Mouse (Mus musculus): Measurements from ENCODE around the gene Ccdc63.
A peak's percentile ranks its signal among the peaks of the same experiment; 100 is the strongest.

DNA sequence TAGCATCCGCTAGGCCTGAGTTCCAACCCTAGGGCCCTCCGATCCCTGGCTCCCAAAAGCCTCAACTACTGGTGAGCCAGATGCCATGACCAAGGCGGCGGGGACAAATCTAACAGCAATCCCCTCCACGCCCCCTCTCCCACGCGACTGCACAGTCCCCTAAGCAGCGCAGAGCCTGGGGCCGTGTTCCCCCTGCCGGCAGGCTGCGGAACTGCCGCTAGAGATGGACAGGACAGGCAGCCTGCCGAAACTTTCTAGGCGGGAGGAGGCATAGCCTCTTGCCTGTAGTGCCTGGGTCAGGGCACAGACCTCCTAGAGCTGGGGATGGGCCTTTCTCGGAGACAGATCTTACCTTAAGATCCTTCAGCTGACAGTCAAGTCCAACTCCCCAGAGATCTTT lies 49.6 kb downstream of the Ccdc63 start:
- TF ChIP-seq CTCF (IDR thresholded peaks at IDR 0.05): peak; percentile 74
- TF ChIP-seq POLR2A (IDR thresholded peaks at IDR 0.05; ENCODE audit: insufficient read depth, low read depth, low read length): no peak

Measured in heart, adult 2 months (tissue).